Mouse (Mus musculus): ENCODE data around the gene Glb1l2.

The Glb1l2 gene

GRCm38 (mm10) chr9:26728556-26728955, 77.7 kb downstream of the Glb1l2 start:
- no peak for DNase-seq (ENCODE audit: low spot score)

- DNase-seq (ENCODE audit: low spot score): peak; percentile 64
These were observed 78.8 kb downstream of the Glb1l2 start for GRCm38 (mm10) chr9:26727445-26727844.

GRCm38 (mm10) chr9:26725709-26726108, 80.6 kb downstream of the Glb1l2 start:
- no peak for DNase-seq (ENCODE audit: low spot score)

GRCm38 (mm10) chr9:26721771-26722170, 84.5 kb downstream of the Glb1l2 start:
- no peak for DNase-seq (ENCODE audit: low spot score)

GRCm38 (mm10) chr9:26718388-26718787, 87.9 kb downstream of the Glb1l2 start:
- no peak for DNase-seq (ENCODE audit: low spot score)

Measured in testis, postnatal 10 days (tissue).